Mouse (Mus musculus) CH12.LX (cell line): ENCODE results near the gene Alkbh4. TPM values are rescaled to one million over a fixed set of nuclear protein-coding genes. Genes with fewer than 3 reads are reported as not detected.

Experiments used
- DNase-seq: peaks from one replicate; pipeline ENCODE4 v3.0.0-alpha.2; 2013; ENCODE audit errors: extremely low read depth
- H3K27ac ChIP-seq: 2 replicates; pipeline ENCODE4 v1.5.1; 2012; ENCODE audit warnings: low read depth, mild to moderate bottlenecking, control low read depth, moderate library complexity; ENCODE audit not compliant: insufficient read depth
- H3K27me3 ChIP-seq: replicated peaks from 2 replicates; pipeline ENCODE3; 2012; ENCODE audit warnings: inconsistent platforms
- H3K36me3 ChIP-seq, 2 experiments: replicated peaks in 1 of 2; 2 replicates each; pipeline versions ENCODE3 to v1.6.1; 2012; ENCODE audit warnings: inconsistent platforms in 1 of 2, low read length in 1 of 2, mild to moderate bottlenecking in 1 of 2, mixed read lengths in 1 of 2, moderate library complexity in 1 of 2; ENCODE audit not compliant: control insufficient read depth in 1 of 2, insufficient read depth in 1 of 2
- H3K4me1 ChIP-seq, 2 experiments: 2 replicates each; pipeline ENCODE4 v1.6.1; 2012; ENCODE audit warnings: inconsistent platforms in 1 of 2, moderate library complexity in 1 of 2; ENCODE audit not compliant: insufficient read depth in 2 of 2, control insufficient read depth in 1 of 2
- H3K4me2 ChIP-seq: 2 replicates; pipeline ENCODE4 v1.6.1; 2012; ENCODE audit warnings: low read depth, mild to moderate bottlenecking, control low read depth; ENCODE audit not compliant: poor library complexity, insufficient read depth, severe bottlenecking
- H3K4me3 ChIP-seq, 3 experiments: fragments of 150-350 bp in 1 of 3; sonication (generic) in 1 of 3; replicated peaks in 1 of 3; 2 replicates each; pipeline versions ENCODE3 to v1.5.1; 2011 to 2012; ENCODE audit warnings: low read depth in 2 of 3, low read length in 2 of 3, mild to moderate bottlenecking in 2 of 3, moderate library complexity in 2 of 3, control low read depth in 1 of 3, improper control_type of control experiment in 1 of 3, inconsistent platforms in 1 of 3, mixed read lengths in 1 of 3; ENCODE audit not compliant: poor library complexity in 1 of 3
- H3K79me2 ChIP-seq: replicated peaks from 2 replicates; pipeline ENCODE4 v1.6.1; 2012; ENCODE audit warnings: mild to moderate bottlenecking, moderate library complexity; ENCODE audit not compliant: control insufficient read depth, poor library complexity, insufficient read depth, severe bottlenecking; ENCODE audit errors: extremely low read depth
- H3K9ac ChIP-seq: 2 replicates; pipeline ENCODE4 v1.6.1; 2012; ENCODE audit warnings: low read depth, mild to moderate bottlenecking, control low read depth, moderate library complexity; ENCODE audit not compliant: insufficient read depth
- H3K9me3 ChIP-seq: replicated peaks from 2 replicates; pipeline ENCODE3; 2012; ENCODE audit warnings: low read length, inconsistent platforms, mixed read lengths
- BHLHE40 ChIP-seq: IDR thresholded peaks from 2 replicates; pipeline ENCODE4 v1.6.1; 2011; ENCODE audit warnings: mild to moderate bottlenecking, low read depth, low read length, improper control_type of control experiment
- CHD2 ChIP-seq: IDR thresholded peaks from 2 replicates; pipeline ENCODE4 v1.6.1; 2011; ENCODE audit warnings: low read length, improper control_type of control experiment
- CTCF ChIP-seq, 2 experiments: IDR thresholded peaks in 1 of 2; conservative IDR thresholded peaks in 1 of 2; 2 replicates each; pipeline ENCODE4 v1.5.1; 2011 to 2012; ENCODE audit warnings: low read depth in 2 of 2, low read length in 2 of 2, improper control_type of control experiment in 1 of 2, inconsistent platforms in 1 of 2, mild to moderate bottlenecking in 1 of 2, moderate library complexity in 1 of 2
- E2F4 ChIP-seq: IDR thresholded peaks from 2 replicates; pipeline ENCODE4 v1.6.1; 2011; ENCODE audit warnings: low read depth, low read length, improper control_type of control experiment; ENCODE audit not compliant: insufficient replicate concordance
- ELF1 ChIP-seq: IDR thresholded peaks from 2 replicates; pipeline ENCODE4 v1.6.1; 2014; ENCODE audit warnings: low read depth, mild to moderate bottlenecking, inconsistent platforms, low read length, improper control_type of control experiment
- EP300 ChIP-seq: IDR thresholded peaks from 2 replicates; pipeline ENCODE4 v1.6.1; 2011; ENCODE audit warnings: low read length, improper control_type of control experiment
- ETS1 ChIP-seq: conservative IDR thresholded peaks from 2 replicates; pipeline ENCODE4 v1.6.1; 2012; ENCODE audit warnings: low read depth, mild to moderate bottlenecking, inconsistent platforms, low read length, improper control_type of control experiment, moderate library complexity
- GABPA ChIP-seq: IDR thresholded peaks from 2 replicates; pipeline ENCODE4 v1.6.1; 2012; ENCODE audit warnings: low read depth, low read length, improper control_type of control experiment, inconsistent platforms; ENCODE audit not compliant: insufficient replicate concordance
- HCFC1 ChIP-seq: IDR thresholded peaks from 2 replicates; pipeline ENCODE4 v1.6.1; 2012; ENCODE audit warnings: low read depth, mild to moderate bottlenecking, inconsistent platforms, low read length, improper control_type of control experiment
- IRF4 ChIP-seq: IDR thresholded peaks from 2 replicates; pipeline ENCODE4 v1.6.1; 2014; ENCODE audit warnings: low read depth, mild to moderate bottlenecking, inconsistent platforms, low read length, improper control_type of control experiment
- MAX ChIP-seq: IDR thresholded peaks from 2 replicates; pipeline ENCODE4 v1.6.1; 2011; ENCODE audit warnings: low read length, improper control_type of control experiment
- MYC ChIP-seq: IDR thresholded peaks from 2 replicates; pipeline ENCODE4 v1.6.1; 2011; ENCODE audit warnings: low read depth, mild to moderate bottlenecking, improper control_type of control experiment, low read length
- NELFE ChIP-seq: IDR thresholded peaks from 2 replicates; pipeline ENCODE4 v1.6.1; 2011; ENCODE audit warnings: low read depth, low read length, improper control_type of control experiment
- POLR2A ChIP-seq: IDR thresholded peaks from 2 replicates; pipeline ENCODE4 v1.6.1; 2011; ENCODE audit warnings: low read depth, mild to moderate bottlenecking, improper control_type of control experiment, low read length
- RAD21 ChIP-seq: IDR thresholded peaks from 2 replicates; pipeline ENCODE4 v1.6.1; 2011; ENCODE audit warnings: low read depth, mild to moderate bottlenecking, low read length, improper control_type of control experiment, moderate library complexity
- RCOR1 ChIP-seq: conservative IDR thresholded peaks from 2 replicates; pipeline ENCODE4 v1.6.1; 2012; ENCODE audit warnings: low read depth, mild to moderate bottlenecking, inconsistent platforms, low read length, improper control_type of control experiment
- UBTF ChIP-seq: IDR thresholded peaks from 2 replicates; pipeline ENCODE4 v1.6.1; 2012; ENCODE audit warnings: low read depth, mild to moderate bottlenecking, inconsistent platforms, low read length, improper control_type of control experiment, moderate library complexity
- ZC3H11A ChIP-seq: IDR thresholded peaks from 2 replicates; pipeline ENCODE4 v1.6.1; 2012; ENCODE audit warnings: low read depth, mild to moderate bottlenecking, inconsistent platforms, low read length, improper control_type of control experiment
- ZKSCAN1 ChIP-seq: IDR thresholded peaks from 2 replicates; pipeline ENCODE4 v1.6.1; 2012; ENCODE audit warnings: low read depth, inconsistent platforms, low read length, improper control_type of control experiment, borderline replicate concordance
- ZNF384 ChIP-seq: IDR thresholded peaks from 2 replicates; pipeline ENCODE4 v1.6.1; 2012; ENCODE audit warnings: low read depth, low read length, improper control_type of control experiment, inconsistent platforms
- dilution Hi-C: fragments of 300-500 bp; cut with MboI; formaldehyde crosslinking; loops from 2 replicates; pipeline ENCODE4 v1.14.3; 2020; ENCODE audit warnings: low sequenced_read_pairs; ENCODE audit not compliant: extremely low pct_unique_long_range_greater_than_20kb, extremely low pct_ligation_motif_present
- in situ Hi-C: fragments of 300-500 bp; cut with MboI; formaldehyde crosslinking; loops from 3 replicates; pipeline ENCODE4 v1.14.3; 2019; ENCODE audit warnings: low sequenced_read_pairs, low pct_ligation_motif_present, low pct_unique_long_range_greater_than_20kb, mixed read lengths
- polyA plus RNA-seq: library from polyadenylated mRNA; unstranded; fragments of >175 nt; gene quantifications from 2 replicates; pipeline ENCODE4 v1.2.1, GENCODE M21; 2012; ENCODE audit warnings: low read depth; ENCODE audit not compliant: insufficient read length
- total RNA-seq, 2 experiments: library from RNA; depleted of rRNA; stranded (reverse); fragments of 300-350 nt in 1 of 2; fragments of >200 nt in 1 of 2; gene quantifications; 2 replicates each; pipeline ENCODE4 v1.2.3; 2012 to 2014

Alkbh4 gene
- total and polyA plus RNA-seq, 3 experiments: 12.2 to 15.9 (median 12.9) TPM

GRCm38 (mm10) chr5:136163807-136164474, 28.0 kb downstream of the Alkbh4 start:
- H3K4me1 ChIP-seq: peaks cover 0 to 15% of the 10 kb centered on the region in 2 experiments; a peak in 1 of 4 replicates
- no peaks in the 10 kb centered on the region for H3K27me3 ChIP-seq
- in situ Hi-C loops (no loop called here), dilution Hi-C loops (no loop called here)
- DNase-seq: no peak
- TF ChIP-seq RAD21 (no peak), MAX (no peak), GABPA (no peak), HCFC1 (no peak), CHD2 (no peak), ELF1 (no peak), NELFE (no peak), BHLHE40 (no peak), POLR2A (no peak), ZNF384 (no peak), UBTF (no peak), RCOR1 (no peak), MYC (no peak)
- no peak overlapping the region for H3K4me3 ChIP-seq
- no peaks in the 10 kb centered on the region for H3K79me2 ChIP-seq
- H3K36me3 ChIP-seq: peaks cover 26 to 81% of the 10 kb centered on the region in 2 experiments
- no peak overlapping the region for H3K4me2 ChIP-seq
- H3K9ac ChIP-seq: no peak overlapping the region
- peaks cover 9% of the 10 kb centered on the region for H3K9me3 ChIP-seq
- no peak overlapping the region for H3K27ac ChIP-seq

GRCm38 (mm10) chr5:136165246-136165645, 29.3 kb downstream of the Alkbh4 start:
- H3K36me3 ChIP-seq: peaks cover 23 to 78% of the 10 kb centered on the region in 2 experiments
- in situ Hi-C loops: no loop called here
- no peak overlapping the region for H3K4me2 ChIP-seq

DNA sequence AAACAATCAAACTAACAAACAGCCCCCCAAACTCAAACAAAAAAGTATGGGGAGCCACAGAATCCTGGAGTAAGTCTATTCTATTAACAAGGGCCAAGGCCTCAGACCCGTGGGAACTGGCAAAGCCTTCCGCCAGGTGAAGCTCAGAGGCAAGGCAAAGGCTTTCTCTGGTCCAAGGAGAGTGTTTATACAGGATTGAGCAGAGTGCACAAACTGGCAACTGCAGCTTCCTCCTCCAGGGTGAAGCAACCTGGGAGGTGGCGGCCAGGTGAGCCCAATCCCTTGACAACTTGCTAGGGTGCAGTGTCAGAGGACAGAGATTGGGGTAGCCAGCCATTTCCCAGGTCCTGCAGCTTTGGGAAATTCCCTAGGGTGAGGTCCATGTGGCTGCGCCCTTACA, 31.4 kb downstream of the Alkbh4 start:
- Histone ChIP-seq H3K36me3 (peaks cover 16 to 60% of the 10 kb centered on the region in 2 experiments), H3K4me3 (no peak overlapping the region)
- in situ Hi-C loops: no loop called here

More at GRCm38 (mm10) chr5:136165246-136165645, 29.3 kb downstream of the Alkbh4 start:
- Histone ChIP-seq H3K4me3 (no peak overlapping the region), H3K27me3 (no peaks in the 10 kb centered on the region), H3K9me3 (peaks cover 7% of the 10 kb centered on the region)
- dilution Hi-C loops: no loop called here
- no peak for DNase-seq
- TF ChIP-seq ELF1 (no peak), UBTF (no peak), IRF4 (no peak), HCFC1 (no peak)
- TF ChIP-seq, all 38 proteins: peak for 0
- H3K79me2 ChIP-seq: no peaks in the 10 kb centered on the region
- peaks cover 0 to 20% of the 10 kb centered on the region in 2 experiments; a peak in 2 of 4 replicates for H3K4me1 ChIP-seq
- no peak overlapping the region for H3K9ac ChIP-seq
- no peak overlapping the region for H3K27ac ChIP-seq

More for the DNA sequence above, 31.4 kb downstream of the Alkbh4 start:
- no peaks in the 10 kb centered on the region for H3K27me3 ChIP-seq
- H3K79me2 ChIP-seq: no peaks in the 10 kb centered on the region
- TF ChIP-seq HCFC1 (no peak), ZC3H11A (no peak), ZKSCAN1 (no peak), E2F4 (no peak), EP300 (no peak), RAD21 (no peak), ETS1 (no peak), CTCF (conservative IDR thresholded peaks at IDR 0.05 in 1 of 2, IDR thresholded peaks at IDR 0.05 in 1 of 2; ENCODE audit: low read depth in 2 of 2, low read length in 2 of 2) (no peak)
- no peak overlapping the region for H3K4me2 ChIP-seq
- H3K9me3 ChIP-seq: peaks cover 7% of the 10 kb centered on the region
- no peak overlapping the region for H3K9ac ChIP-seq
- no peak overlapping the region for H3K27ac ChIP-seq
- peaks cover 4 to 37% of the 10 kb centered on the region in 2 experiments; a peak in 3 of 4 replicates for H3K4me1 ChIP-seq
- dilution Hi-C loops: no loop called here
- DNase-seq: no peak
